Mouse (Mus musculus) embryo, embryonic 11 days (tissue): Measurements from ENCODE around the gene Cend1.

Experiments used
- DNase-seq: peaks from one replicate; pipeline ENCODE4 v3.0.0-alpha.2; 2015

The Cend1 gene

GRCm38 (mm10) chr7:141390326-141391259, 38.7 kb downstream of the Cend1 start:
- no peak for DNase-seq

GRCm38 (mm10) chr7:141388487-141389109, 40.7 kb downstream of the Cend1 start:
- DNase-seq: no peak

GRCm38 (mm10) chr7:141387807-141388486, 41.3 kb downstream of the Cend1 start:
- no peak for DNase-seq

- no peak for DNase-seq
Observed at GRCm38 (mm10) chr7:141381068-141381835, 48.0 kb downstream of the Cend1 start.

- DNase-seq: no peak
Observed at GRCm38 (mm10) chr7:141379584-141379983, 49.7 kb downstream of the Cend1 start.
